Mouse (Mus musculus) cerebellum, adult 9-10 months (tissue): Measurements from ENCODE around the gene Eif1ad.
"Not testable (repeated sequence)": the region's sequence is repeated elsewhere in the genome, so short reads cannot be mapped to it uniquely, and the experiment has no call there.

Experiments
- DNase-seq: peaks from one replicate; pipeline ENCODE4 v3.0.0; 2022

Eif1ad gene

DNA sequence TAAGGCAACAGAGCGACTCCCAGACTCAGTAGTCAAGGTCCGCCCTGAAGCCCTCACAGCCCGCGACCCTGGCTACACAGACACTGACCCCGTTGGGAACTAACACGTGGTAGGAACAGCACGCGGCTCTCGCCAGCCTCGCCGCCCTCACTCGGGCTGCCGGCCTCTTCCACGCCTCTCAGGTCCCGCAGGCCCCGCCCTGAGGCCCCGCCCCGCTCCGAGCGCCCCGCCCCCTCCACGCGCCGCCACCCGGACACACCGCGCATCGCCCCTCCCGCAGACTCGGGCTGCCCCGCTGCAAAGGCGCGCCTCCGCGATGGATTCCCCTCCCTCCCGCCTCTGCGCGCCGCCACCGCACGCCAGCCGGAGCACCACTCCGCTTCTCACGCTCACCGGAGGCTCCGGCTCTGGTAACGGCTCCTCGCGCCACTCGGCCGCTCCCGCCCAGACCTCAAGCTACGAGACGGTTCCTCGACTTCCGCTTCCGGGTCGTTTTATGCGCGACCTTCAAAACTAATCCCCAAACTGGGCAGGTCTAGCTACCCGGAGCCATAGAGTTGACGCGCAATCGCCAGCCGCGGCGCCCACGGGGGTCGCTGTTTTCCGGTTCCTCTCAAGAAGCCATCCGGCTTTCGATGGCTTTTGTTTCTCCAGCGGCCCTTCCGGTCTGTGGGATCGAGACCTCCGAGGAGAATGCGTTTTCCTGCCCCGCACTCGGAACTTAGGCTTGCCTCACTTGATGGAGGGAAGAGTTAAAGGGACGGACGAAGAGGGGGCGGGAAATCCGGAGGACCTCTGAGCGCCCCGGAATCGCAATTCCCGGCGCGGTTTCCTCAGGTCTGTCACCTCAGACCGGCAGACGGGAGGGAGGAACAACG, at the start of gene Eif1ad:
Gene Eif1ad, plus strand, starts transcription at position 567 of the 878 bp plus-strand sequence.
- peak; percentile 97 for DNase-seq

- no peak for DNase-seq
These were observed 42.7 kb upstream of the Eif1ad start for GRCm38 (mm10) chr19:5323801-5324200.

DNA sequence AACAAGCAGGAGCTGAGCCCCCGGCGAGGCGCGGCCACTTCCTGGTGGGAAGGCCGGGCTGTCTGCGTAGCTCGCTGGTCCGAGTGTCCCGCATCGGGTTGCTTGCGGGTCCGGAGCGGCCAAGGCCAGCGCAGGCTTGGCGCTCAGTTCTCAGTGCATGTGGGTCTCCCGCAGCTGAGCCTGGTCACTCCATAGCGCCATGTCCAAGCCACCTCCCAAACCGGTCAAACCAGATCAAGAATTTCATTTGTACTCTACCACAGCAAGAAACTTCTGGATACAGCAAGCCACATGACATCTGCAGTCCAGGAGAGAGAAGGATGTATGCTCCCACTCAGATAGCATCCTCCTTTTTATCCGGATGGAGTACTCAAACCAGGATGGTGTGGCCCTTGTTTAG, 38.6 kb upstream of the Eif1ad start:
- no peak for DNase-seq

- DNase-seq = no peak
These were observed 31.8 kb upstream of the Eif1ad start for GRCm38 (mm10) chr19:5334741-5335140.

DNA sequence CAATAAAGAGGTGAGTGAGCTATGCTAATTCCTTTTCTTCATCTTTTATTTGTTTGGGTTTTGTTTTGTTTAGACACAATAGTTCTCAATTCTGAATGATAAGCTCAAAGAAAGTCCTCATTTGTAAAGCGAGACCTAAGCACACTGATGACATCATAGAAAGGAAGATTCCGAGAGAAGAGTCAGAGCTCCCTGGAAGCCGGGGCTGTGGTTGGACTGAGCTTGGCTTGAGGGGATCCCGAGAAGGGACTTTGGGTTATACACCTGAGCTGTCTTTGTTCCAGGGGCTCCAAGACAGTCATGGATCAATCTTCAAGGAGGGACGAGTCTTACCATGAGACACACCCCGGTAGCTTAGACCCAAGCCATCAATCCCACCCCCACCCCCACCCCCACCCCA, 31.1 kb upstream of the Eif1ad start, which contains the start of gene Catsper1:
Gene Catsper1, plus strand, starts transcription at position 301 of the 400 bp plus-strand sequence.
- no peak for DNase-seq

GRCm38 (mm10) chr19:5337975-5338374, 28.6 kb upstream of the Eif1ad start:
- DNase-seq = peak; percentile 85

- no peak for DNase-seq
These were observed 25.2 kb upstream of the Eif1ad start for GRCm38 (mm10) chr19:5341360-5341759.

GRCm38 (mm10) chr19:5345297-5346131, 21.0 kb upstream of the Eif1ad start:
- DNase-seq = no peak

DNA sequence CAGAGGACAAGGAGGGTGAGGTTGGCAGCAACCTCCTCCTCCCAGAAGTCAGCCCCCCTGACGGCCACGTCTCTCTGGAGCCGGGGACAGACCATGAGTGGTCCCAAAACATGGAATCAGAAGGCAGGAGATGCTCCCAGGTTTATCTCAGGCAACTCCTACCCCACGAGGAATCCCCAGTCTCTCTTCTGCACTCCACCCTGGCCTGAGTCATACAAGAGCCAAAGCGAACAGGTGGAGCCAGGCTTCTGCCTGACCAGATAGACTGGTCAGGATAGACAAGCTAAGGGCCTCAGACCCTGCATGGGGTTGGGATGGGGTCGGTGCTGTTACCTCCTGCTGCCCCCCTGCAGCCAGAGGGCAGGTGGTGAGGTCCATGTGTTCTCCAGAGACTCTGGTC, 18.5 kb upstream of the Eif1ad start:
- no peak for DNase-seq

DNA sequence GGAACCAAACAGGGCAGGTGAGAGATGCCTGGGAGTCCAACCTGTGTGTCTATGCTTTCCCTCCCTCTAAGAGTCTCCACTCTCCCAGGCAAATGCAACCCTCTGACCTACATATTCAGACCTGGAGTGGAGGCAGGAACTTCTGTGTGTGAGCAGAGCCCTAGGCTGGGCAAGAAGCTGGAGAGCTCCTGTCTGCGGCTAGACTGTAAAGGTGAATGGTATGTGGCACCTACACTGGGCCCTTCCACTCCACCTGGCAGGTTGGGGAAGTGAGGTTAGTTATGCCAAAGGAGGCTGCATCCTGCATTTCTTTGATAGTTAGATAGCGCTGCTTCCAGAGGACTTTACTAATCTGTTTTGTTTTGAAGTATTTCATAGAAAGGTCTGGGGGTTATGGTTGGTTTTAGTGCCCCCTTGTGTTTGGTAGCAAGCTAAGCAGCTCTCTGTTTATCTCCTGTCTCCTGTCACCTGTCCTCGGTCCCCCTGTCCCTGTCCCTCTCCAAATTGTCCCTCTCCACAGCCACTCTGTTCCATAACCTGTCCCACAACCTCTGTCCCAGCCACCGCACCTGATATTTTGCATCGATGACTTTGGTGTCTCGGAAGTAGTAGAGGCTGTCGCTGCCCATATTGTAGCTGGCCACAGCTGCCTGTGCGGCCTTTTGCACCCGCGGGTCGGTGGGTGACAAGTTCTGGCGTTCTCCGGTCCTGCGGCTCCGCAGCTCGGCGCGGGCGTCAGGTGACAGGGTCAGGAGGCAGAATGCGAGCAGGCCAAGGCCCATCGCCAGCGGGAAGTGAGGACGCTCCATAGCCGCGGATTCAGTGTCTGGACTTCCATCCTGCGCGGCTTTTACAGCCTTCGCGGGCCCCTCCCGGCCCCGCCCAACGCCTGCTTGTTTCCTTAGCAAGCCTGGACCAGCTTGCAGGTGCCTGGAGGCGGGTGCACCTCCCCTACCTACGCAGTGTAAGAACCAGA, 17.7 kb upstream of the Eif1ad start:
- DNase-seq = peak; percentile 78

- not testable (repeated sequence) for DNase-seq
These were observed 17.1 kb upstream of the Eif1ad start, which contains the start of gene Cst6 for GRCm38 (mm10) chr19:5349502-5349873. Cst6 (minus strand) TSS chr19:5349574.

GRCm38 (mm10) chr19:5353609-5354008, 12.9 kb upstream of the Eif1ad start:
- no peak for DNase-seq

- no peak for DNase-seq
These were observed 10.5 kb upstream of the Eif1ad start for GRCm38 (mm10) chr19:5356080-5356479.

- no peak for DNase-seq
These were observed 4.4 kb upstream of the Eif1ad start for GRCm38 (mm10) chr19:5362186-5362585.

- DNase-seq = no peak
These were observed 2.4 kb upstream of the Eif1ad start for GRCm38 (mm10) chr19:5364124-5364523.

DNA sequence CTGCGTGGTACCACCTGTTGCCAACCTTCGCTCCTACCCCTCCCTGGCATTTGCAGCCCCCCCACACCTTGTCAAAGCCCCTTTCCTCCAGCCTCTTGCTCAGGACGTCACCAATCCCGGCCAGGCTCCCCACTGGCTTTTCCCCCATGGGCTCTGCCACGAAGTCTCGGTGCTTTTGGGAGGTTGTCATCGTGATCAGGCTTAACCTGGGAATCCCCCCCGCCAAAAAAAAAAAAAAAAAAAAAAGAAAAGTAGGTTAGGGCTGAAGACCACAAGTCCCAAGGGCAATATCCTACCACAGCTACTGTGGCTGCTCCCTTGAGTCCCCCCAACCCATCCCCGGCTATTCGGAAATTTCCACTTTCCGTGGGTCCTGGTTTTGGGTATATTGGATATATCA, 790 bp upstream of the Eif1ad start:
- peak; percentile 42 for DNase-seq

DNA sequence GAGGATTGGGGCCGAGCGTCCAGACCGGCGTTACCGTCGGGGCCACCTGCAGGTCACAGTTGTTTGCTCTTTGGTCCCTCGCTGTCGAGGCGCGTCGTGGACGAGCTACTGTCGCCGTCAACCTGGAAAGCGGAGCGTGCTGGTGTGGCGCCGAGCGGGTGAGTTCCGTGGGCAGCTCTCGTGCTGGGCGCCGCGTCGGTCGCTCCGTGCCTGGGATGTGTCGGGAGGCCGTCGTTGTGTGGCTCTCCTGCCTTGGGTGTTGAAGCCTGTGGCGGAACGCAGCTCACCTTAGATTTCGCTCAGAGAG, 465 bp downstream of the Eif1ad start, which contains the start of gene Banf1:
Gene Banf1, minus strand, starts transcription at position 116 of the 307 bp plus-strand sequence.
- DNase-seq = no peak

GRCm38 (mm10) chr19:5367455-5367854, 914 bp downstream of the Eif1ad start:
- no peak for DNase-seq

GRCm38 (mm10) chr19:5370932-5371331, 4.4 kb downstream of the Eif1ad start:
- no peak for DNase-seq

GRCm38 (mm10) chr19:5372724-5373123, 6.2 kb downstream of the Eif1ad start:
- DNase-seq = no peak

DNA sequence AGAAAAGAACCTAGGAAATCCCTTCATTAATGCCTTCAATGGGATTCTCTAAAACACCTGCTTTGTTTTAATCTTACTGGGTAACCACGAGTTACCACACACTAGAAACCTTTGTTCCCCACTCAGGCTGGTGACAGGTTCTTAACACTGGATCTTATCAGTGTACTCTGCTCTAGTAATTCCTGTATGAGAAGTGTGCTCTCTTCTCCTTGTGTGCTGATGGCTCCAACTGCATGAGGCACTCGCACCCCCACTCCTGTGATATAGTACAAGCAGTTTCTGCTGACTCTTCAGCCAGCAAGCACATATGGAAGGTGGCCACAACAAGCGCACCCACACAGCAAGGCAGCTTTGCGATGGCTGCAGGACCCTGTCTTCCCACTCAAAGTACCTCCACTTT, 7.6 kb downstream of the Eif1ad start:
- DNase-seq = no peak

DNA sequence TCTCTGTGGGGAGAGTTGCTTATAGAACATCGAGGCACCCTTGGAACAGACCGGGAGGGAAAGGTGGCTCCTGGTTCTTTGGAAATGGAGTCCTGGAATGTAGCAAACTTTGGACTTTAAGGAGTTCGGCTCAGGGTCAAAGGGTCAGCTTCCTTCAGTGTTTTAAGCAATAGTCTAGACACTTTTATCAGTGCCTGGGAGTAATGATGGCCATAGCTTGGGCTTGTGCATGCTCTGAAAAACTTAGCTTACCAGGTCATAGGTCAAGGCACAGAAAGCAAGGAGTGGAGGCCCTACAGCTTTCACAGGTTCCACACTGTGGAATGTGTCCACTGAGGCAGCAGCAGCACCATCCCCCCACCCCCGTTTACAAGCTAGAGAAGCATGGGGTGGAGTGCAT, 8.2 kb downstream of the Eif1ad start:
- no peak for DNase-seq

DNA sequence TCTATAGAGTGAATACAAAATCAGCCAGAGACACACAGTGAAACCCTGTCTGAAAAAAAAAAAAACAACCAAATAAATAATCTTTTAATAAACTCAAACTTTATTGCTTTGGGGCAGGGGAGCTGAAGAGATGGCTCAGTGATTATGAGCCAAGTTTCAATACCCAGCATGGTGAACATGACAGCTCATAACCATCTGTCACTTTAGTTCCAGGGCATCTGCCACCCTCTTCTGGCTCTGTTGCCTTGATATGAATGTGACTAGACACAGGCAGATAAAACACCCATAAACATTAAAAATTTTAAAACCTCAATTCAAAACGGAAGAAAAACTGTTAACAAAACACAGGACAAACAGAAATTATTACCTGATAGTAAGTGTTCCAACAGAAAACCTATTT, 10.9 kb downstream of the Eif1ad start:
- no peak for DNase-seq
